Mouse (Mus musculus) Patski (cell line): ENCODE data around the gene Isg15. TPM values are rescaled to one million over a fixed set of nuclear protein-coding genes. Genes with fewer than 3 reads are reported as not detected.
A peak's percentile ranks its signal among the peaks of the same experiment; 100 is the strongest.

Source experiments
- ATAC-seq: fragments of 100-300 bp; one replicate; pipeline ENCODE4 v1.8.0; 2021
- CTCF ChIA-PET: fragments of 350-600 bp; sonication (Branson Sonifier 250); formaldehyde crosslinking; loops from one replicate; lab custom pipeline; 2022; ENCODE audit warnings: inconsistent platforms; lab: Charles Lee
- POLR2A ChIA-PET: fragments of 350-600 bp; sonication (Branson Sonifier 250); formaldehyde crosslinking; loops from one replicate; lab custom pipeline; 2022; ENCODE audit warnings: antibody characterized with exemption, inconsistent platforms; lab: Charles Lee
- DNase-seq: peaks from one replicate; pipeline ENCODE4 v3.0.0-alpha.2; 2011; ENCODE audit warnings: low read depth, low spot score
- H3K27me3 ChIP-seq: fragments of 371-371 bp; one replicate; pipeline ENCODE4 v1.5.1; 2021
- CTCF ChIP-seq: fragments of 100-300 bp; IDR thresholded peaks from one replicate; pipeline ENCODE4 v1.5.1; 2021
- in situ Hi-C: fragments of 300-500 bp; cut with MboI; formaldehyde crosslinking; loops from 3 replicates; pipeline ENCODE4 v1.11.1; 2018; ENCODE audit warnings: low pct_unique_long_range_greater_than_20kb, mixed read lengths
- polyA plus RNA-seq: library from polyadenylated mRNA; unstranded; gene quantifications from one replicate; pipeline ENCODE4 v1.2.3, GENCODE M21; 2021

The Isg15 gene
- polyA plus RNA-seq, 1 experiment from 2014 or later: 1.8 TPM

- in situ Hi-C loops: no loop called here
- TF ChIP-seq CTCF: no peak
- H3K27me3 ChIP-seq: no peaks in the 10 kb centered on the region
- POLR2A ChIA-PET: no interaction called here
- ATAC-seq: no peak
- no peak for DNase-seq
- CTCF ChIA-PET: no interaction called here
Measured at GRCm38 (mm10) chr4:156202462-156202893, 1.9 kb upstream of the Isg15 start.

GRCm38 (mm10) chr4:156197829-156198205, 2.8 kb downstream of the Isg15 start:
- ATAC-seq: peak; percentile 67
- TF ChIP-seq CTCF: no peak
- DNase-seq: peak; percentile 37
- no peaks in the 10 kb centered on the region for H3K27me3 ChIP-seq
- CTCF ChIA-PET: no interaction called here
- POLR2A ChIA-PET: interaction anchor here (0.7 kb wide), 1 partner anchor 115 kb away, joined by 3 read pairs; no protein-coding TSS in a partner anchor
- in situ Hi-C loops: no loop called here

- peak; percentile 37 for ATAC-seq
- no peak for DNase-seq
- H3K27me3 ChIP-seq: no peaks in the 10 kb centered on the region
- in situ Hi-C loops: no loop called here
- no peak for TF ChIP-seq CTCF
- ChIA-PET POLR2A (interaction anchor here (0.7 kb wide), 1 partner anchor 115 kb away, joined by 3 read pairs; no protein-coding TSS in a partner anchor), CTCF (no interaction called here)
Measured at GRCm38 (mm10) chr4:156197131-156197828, 3.3 kb downstream of the Isg15 start, which contains the start of gene Agrn. Gene Agrn (minus strand): TSS chr4:156197488.

- POLR2A ChIA-PET: interaction anchor here (0.7 kb wide), 1 partner anchor 184 kb away, joined by 3 read pairs; no protein-coding TSS in a partner anchor
- CTCF ChIA-PET: no interaction called here
- no peak for TF ChIP-seq CTCF
- ATAC-seq: no peak
- DNase-seq: peak; percentile 25
- in situ Hi-C loops: no loop called here
- no peaks in the 10 kb centered on the region for H3K27me3 ChIP-seq
Measured at GRCm38 (mm10) chr4:156195927-156196870, 4.4 kb downstream of the Isg15 start.

GRCm38 (mm10) chr4:156194346-156194745, 6.3 kb downstream of the Isg15 start:
- POLR2A ChIA-PET: interaction anchor here (0.6 kb wide), 1 partner anchor 11 kb away, joined by 3 read pairs; no protein-coding TSS in a partner anchor
- H3K27me3 ChIP-seq: no peaks in the 10 kb centered on the region
- DNase-seq (no peak), ATAC-seq (no peak)
- in situ Hi-C loops: no loop called here
- no peak for TF ChIP-seq CTCF
- CTCF ChIA-PET: no interaction called here

- H3K27me3 ChIP-seq: no peaks in the 10 kb centered on the region
- DNase-seq (no peak), ATAC-seq (no peak)
- POLR2A ChIA-PET: interaction anchor here (0.6 kb wide), 1 partner anchor 11 kb away, joined by 3 read pairs; no protein-coding TSS in a partner anchor
- CTCF ChIA-PET: no interaction called here
- in situ Hi-C loops: no loop called here
- TF ChIP-seq CTCF: no peak
Measured at GRCm38 (mm10) chr4:156193906-156194305, 6.7 kb downstream of the Isg15 start.

- H3K27me3 ChIP-seq: no peaks in the 10 kb centered on the region
- in situ Hi-C loops: no loop called here
- ATAC-seq: no peak
- POLR2A ChIA-PET: no interaction called here
- no peak for TF ChIP-seq CTCF
- CTCF ChIA-PET: no interaction called here
- DNase-seq: no peak
Measured at GRCm38 (mm10) chr4:156193200-156193590, 7.4 kb downstream of the Isg15 start.

GRCm38 (mm10) chr4:156192421-156193199, 8.0 kb downstream of the Isg15 start:
- ATAC-seq: no peak
- no peaks in the 10 kb centered on the region for H3K27me3 ChIP-seq
- ChIA-PET POLR2A (no interaction called here), CTCF (no interaction called here)
- TF ChIP-seq CTCF: no peak
- no peak for DNase-seq
- in situ Hi-C loops: no loop called here

GRCm38 (mm10) chr4:156188811-156189323, 11.8 kb downstream of the Isg15 start:
- in situ Hi-C loops: no loop called here
- ChIA-PET POLR2A (interaction anchor here (0.7 kb wide), 1 partner anchor 54 kb away, joined by 3 read pairs; no protein-coding TSS in a partner anchor), CTCF (no interaction called here)
- ATAC-seq (peak; percentile 89), DNase-seq (peak; percentile 86)
- no peak for TF ChIP-seq CTCF
- no peaks in the 10 kb centered on the region for H3K27me3 ChIP-seq
